Mouse (Mus musculus): ENCODE measurements at regions not wholly inside any gene's neighbourhood (a gene's known extent, or its start where the extent isn't known, plus 50 kb on each side); places are given as distances from the start of the nearest gene placed in this dataset.

GRCm38 (mm10) chr7:69812301-69812700, 554.2 kb downstream of the Nr2f2 start:
- no peak for DNase-seq

DNA sequence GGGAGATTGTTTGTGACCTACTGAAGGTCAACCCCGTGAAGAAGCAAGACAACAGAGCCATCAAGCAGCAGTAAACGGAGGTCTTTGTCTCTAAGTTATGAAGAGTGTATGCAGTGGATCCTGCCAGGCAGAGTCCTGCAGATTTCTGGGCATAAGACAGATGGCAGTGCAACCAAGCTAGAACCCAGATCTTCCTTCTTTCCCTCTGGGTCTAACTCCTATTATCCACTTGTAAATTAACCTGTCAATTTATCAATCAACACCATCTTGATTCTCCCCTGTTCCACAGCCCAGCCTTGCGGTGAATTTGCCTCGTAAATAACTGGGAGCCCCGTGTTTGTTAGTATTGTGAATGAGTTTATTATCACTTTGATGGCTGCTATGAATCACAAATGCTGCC, 555.7 kb downstream of the Nr2f2 start:
- peak; percentile 7 to 14 for DNase-seq

- no peak for DNase-seq
Observed at GRCm38 (mm10) chr7:69807220-69807619, 559.3 kb downstream of the Nr2f2 start.

GRCm38 (mm10) chr7:69770980-69771348, 595.6 kb downstream of the Nr2f2 start:
- DNase-seq, result no peak

GRCm38 (mm10) chr7:69770313-69770979, 596.1 kb downstream of the Nr2f2 start:
- no peak for DNase-seq

GRCm38 (mm10) chr7:69766451-69766850, 600.1 kb downstream of the Nr2f2 start:
- no peak for DNase-seq

DNA sequence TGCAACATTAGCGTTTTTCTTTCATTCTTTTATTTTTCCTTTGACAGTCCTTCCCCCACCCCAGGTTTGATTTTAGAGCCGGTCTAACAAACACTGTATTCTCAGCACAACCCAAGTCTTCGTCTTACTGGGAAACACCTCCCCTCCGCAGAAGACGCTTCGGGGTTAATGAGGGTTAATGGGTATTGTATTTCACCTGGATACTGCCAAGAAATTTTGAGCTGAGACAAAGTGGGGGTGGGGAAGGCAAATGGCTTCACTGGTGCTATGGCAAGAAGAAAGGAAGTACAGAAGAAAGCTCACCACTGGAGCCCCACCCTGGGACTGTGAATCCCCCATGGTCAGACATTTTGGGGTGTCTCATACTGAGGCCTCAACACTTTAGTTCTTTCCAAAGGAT, 626.0 kb downstream of the Nr2f2 start:
- no peak for DNase-seq

DNA sequence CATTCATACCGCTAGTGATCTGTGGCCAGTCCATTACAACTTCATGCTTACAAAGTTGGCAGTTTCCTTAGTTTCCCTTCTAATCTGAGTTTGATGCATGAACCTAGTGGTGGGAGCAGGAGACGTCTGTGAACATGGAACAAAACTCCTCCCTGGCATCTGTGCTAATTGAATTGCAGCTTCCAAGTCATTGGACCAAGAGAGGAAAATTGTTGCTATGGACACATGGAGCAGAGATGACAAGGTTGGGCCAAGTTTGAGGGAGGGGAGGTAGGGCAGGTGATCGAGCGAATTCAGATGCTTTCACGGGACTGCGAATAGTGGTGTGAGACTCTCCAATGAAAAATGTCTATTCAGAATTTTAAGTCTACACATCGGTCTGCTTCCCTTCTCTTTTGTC, 627.5 kb downstream of the Nr2f2 start:
- no peak for DNase-seq

DNA sequence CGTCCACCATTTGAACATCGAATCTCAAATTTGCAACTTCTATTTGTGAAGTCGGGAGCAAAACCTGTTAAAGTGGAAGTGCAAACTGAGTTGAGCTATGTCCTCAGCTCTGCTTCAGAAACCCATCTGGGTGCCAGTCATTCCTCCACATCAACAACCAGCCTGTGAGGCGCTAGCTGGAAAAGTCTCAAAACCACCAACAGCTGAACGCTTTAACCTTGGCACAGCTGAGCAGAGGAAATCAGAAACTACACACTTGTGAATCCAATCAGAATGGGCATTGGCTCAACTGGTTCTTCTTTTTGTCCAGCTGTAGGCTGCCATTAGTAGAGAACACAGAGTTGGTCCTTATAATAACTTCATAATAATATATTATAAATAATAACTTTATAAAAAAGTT, 651.5 kb downstream of the Nr2f2 start:
- DNase-seq, result no peak

- no peak for DNase-seq
Observed at GRCm38 (mm10) chr7:69670211-69670610, 696.3 kb downstream of the Nr2f2 start.

- no peak for DNase-seq
Observed at GRCm38 (mm10) chr7:69655583-69655982, 711.0 kb downstream of the Nr2f2 start.

- no peak for DNase-seq
Observed at GRCm38 (mm10) chr7:69645449-69645848, 721.1 kb downstream of the Nr2f2 start.

GRCm38 (mm10) chr7:69641652-69642051, 724.9 kb downstream of the Nr2f2 start:
- peak; percentile 5 for DNase-seq

DNA sequence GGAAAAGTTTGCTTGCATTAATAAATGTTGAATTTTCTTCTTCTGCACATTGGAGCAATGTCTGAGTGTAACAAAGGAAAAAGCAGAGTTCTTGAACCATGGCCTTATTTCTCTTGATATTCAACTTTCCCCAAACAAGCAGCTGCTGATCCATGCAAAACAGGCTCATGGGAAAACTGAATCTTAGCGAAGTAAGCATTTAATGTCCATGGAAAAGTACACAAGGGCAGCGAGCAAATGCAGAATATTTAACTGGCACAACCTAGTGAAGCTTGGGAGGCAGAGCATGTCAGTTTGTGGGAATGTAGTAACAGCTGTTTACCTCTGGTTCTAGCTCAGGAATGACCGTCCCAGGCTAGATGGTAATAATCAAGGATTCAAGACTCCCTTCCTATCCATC, 766.7 kb downstream of the Nr2f2 start:
- no peak for DNase-seq

DNA sequence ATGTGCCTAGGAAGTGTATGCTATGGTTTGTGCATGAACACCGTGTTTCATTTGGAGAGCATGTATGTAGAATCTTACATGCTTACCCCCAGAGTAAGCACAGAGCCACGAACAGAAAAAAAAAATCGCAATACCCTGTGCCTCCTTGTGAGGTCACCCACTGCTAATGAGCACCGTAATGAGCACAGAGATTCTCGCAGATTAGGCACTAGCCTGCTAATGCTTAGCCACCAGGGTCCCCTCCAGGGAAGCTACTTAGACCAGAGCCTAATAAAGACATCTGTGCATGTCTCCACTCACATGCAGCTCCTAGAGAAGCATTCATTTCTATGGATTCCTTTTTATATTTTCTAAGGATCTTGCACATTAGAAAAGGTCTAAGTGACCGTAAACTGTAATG, 780.8 kb downstream of the Nr2f2 start:
- DNase-seq, result no peak

DNA sequence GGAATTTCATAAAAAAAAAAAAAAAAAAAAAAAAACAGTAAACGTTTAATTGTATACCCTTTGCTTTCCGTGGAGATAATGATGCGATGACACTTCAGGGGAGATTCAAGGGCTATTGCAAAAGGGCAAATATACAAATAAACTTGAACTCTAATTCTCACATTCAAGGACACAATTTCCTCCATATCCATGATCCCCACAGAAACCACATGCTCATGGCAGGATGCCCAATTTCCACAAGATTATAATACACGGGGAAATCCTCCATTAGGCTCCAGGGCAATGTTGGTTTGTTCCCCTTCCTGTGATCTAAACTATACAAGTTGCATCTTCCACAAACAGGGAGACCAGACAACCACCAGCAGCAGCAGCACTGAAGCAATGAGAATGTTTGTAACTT, 781.4 kb downstream of the Nr2f2 start:
- DNase-seq, result no peak

- DNase-seq, result no peak
Observed at GRCm38 (mm10) chr7:69584516-69584915, 782.0 kb downstream of the Nr2f2 start.

- no peak for DNase-seq
Observed at GRCm38 (mm10) chr7:69583901-69584300, 782.6 kb downstream of the Nr2f2 start.

- no peak for DNase-seq
Observed at GRCm38 (mm10) chr7:69581668-69582067, 784.9 kb downstream of the Nr2f2 start.

- no peak for DNase-seq
Observed at GRCm38 (mm10) chr7:69578958-69579810, 787.4 kb downstream of the Nr2f2 start.

- DNase-seq, result no peak
Observed at GRCm38 (mm10) chr7:69577754-69578153, 788.8 kb downstream of the Nr2f2 start.

DNA sequence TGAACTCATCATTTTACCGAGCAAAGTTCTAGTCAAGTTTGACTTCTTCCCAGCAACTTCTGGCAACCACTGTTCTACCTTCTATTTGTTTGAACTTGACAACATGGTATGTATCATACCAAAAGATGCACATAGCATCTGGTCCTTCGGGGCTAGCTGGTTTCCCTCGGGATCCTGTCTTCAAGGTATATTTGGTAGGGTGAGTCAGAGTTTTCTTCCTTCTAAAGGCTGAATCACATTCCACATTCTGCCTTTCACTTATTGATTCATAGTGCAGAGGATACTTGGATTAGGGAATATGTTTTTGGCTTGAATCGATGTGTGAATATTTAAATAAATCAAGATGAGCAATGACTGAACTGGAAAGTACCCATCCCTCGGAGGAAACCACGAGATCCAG, 789.9 kb downstream of the Nr2f2 start:
- no peak for DNase-seq

GRCm38 (mm10) chr7:69573730-69574129, 792.8 kb downstream of the Nr2f2 start:
- no peak for DNase-seq
